Mouse (Mus musculus): ENCODE data around the gene Olfr406. TPM values are rescaled to one million over a fixed set of nuclear protein-coding genes. Genes with fewer than 3 reads are reported as not detected.

The Olfr406 gene
- total RNA-seq (2021): not detected
- long read RNA-seq, experiment 1: 0 reads
- long read RNA-seq, experiment 2: 0 reads

DNA sequence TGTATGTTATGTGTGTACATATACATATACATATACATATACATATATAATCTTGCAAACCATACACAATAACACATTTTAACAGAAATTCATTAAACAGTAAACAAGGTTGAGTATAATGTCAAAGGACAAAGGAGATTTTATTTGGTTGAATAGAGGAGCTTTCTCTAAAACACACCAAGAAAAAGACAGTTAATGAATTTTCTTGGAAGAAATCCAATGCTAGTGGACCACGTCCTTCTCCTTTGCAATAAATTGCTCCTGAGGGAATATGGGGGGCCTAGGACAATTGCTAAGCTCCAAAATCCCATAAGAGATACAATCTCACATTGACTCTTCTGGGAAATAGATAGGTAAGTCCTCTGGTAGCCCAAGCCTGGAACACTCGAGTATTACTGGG is at the start of gene Olfr406:
Gene Olfr406, plus strand, starts transcription at position 301 of the 400 bp plus-strand sequence.
- DNase-seq (ENCODE audit: low spot score in 2 of 2): no peak

DNA sequence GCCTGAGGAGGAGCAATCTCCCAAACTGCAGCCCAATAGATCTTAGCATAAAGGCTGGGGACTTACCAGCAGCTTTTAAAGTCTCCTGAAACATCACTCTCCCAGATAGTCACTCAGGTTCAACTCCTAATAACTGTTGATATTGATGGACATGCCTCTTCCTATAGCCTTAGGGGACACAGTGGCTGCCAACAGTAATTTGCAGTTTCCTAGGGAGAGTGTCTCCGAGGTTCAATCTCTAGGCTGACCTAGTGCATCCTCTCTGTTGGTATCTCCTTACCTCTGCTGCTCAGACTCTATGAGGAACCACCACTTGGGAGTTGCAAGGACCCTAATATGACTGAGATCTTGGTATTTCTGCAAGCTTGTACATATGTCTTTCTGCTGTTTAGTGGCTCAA is 48.3 kb upstream of the Olfr406 start, which contains the start of gene Olfr43:
Gene Olfr43, minus strand, starts transcription at position 101 of the 400 bp plus-strand sequence.
- no peak for DNase-seq (ENCODE audit: low spot score in 2 of 2)

DNA sequence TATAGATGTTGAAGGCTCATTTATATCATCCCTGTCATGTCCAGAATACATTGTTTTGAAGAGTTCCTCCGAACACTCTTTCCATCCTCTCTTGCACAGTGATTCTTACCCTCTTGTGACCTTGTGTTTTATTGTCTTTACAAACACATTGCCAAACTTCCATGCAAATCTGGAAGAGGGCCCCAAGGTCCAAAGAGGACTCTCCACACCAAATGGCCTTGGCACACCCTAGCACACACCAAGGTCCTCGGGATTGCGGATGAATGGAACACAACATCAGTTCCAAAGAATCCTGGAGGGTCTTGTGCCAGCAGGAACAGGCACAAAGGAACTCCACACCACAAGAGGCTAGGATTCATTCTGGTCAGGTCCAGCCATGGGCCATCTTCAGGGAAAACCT is 18.4 kb upstream of the Olfr406 start:
- DNase-seq (ENCODE audit: low spot score in 2 of 2): no peak

DNA sequence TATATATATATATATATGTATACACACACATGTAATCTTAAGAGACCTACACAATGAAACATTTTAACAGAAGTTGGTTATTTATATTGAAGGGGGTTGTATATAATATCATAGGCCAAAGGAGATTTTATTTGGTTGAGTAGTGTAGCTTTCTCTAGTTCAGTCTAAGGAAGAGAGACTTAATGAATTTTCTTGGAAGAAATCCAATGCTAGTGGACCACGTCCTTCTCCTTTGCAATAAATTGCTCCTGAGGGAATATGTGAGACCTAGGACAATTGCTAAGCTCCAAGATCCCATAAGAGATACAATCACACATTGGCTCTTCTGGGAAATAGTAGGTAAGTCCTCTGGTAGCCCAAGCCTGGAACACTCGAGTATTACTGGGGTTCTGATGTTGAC is 23.8 kb downstream of the Olfr406 start, which contains the start of gene Olfr59:
Gene Olfr59, plus strand, starts transcription at position 301 of the 400 bp plus-strand sequence.
- DNase-seq (ENCODE audit: low spot score in 2 of 2): no peak

DNA sequence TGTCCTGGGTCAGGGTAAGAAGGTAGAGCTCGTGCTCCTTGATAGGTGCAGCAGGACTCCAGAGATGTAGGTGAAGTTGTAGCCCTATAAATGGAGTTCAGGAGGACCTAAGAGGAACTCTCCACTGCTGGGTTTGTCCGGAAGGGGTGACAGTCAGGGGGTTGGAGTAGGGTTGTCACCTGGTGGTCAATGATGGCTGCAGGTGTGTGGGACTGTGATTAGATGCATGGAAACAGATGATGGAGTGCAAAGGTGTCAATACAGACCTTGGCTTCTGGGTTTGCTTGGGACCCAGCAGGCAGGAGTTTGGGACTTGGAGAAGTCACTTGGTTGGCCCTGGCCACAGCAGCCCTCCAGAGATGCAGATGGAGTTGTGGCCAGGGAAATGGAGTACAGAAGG is 27.6 kb downstream of the Olfr406 start:
- DNase-seq (ENCODE audit: low spot score in 2 of 2): no peak

Other genes with a start within 250 kb of the Olfr406 start
- not detected for gene Olfr139, start 203.3 kb upstream of the Olfr406 start, total RNA-seq (2021)
- gene Olfr399, start 203.2 kb upstream of the Olfr406 start, total RNA-seq (2021): not detected
- not detected for gene Zfp616, start 189.9 kb upstream of the Olfr406 start, total RNA-seq (2021)
- gene Olfr401, start 146.1 kb upstream of the Olfr406 start, total RNA-seq (2021): not detected
- not detected for gene Olfr402, start 106.3 kb upstream of the Olfr406 start, total RNA-seq (2021)
- gene Olfr403, start 73.6 kb upstream of the Olfr406 start, total RNA-seq (2021): not detected
- not detected for gene Olfr43, start 48.4 kb upstream of the Olfr406 start, total RNA-seq (2021)
- gene Olfr59, start 23.9 kb downstream of the Olfr406 start, total RNA-seq (2021): not detected
- gene Olfr410, start 78.2 kb downstream of the Olfr406 start, total RNA-seq (2021): not detected
- not detected for gene Olfr411, start 92.8 kb downstream of the Olfr406 start, total RNA-seq (2021)
- gene Olfr412, start 102.3 kb downstream of the Olfr406 start, total RNA-seq (2021): not detected

Measured in adrenal gland, adult 18-20 months (tissue).